Mouse (Mus musculus) bone marrow, adult 2 months (tissue): ENCODE results near the gene Gm12355. TPM values are rescaled to one million over a fixed set of nuclear protein-coding genes. Genes with fewer than 3 reads are reported as not detected.
A peak's percentile ranks its signal among the peaks of the same experiment; 100 is the strongest.

Experiments used
- H3K27ac ChIP-seq: fragments of 200-500 bp; 2 replicates; pipeline ENCODE4 v1.5.1; 2012; ENCODE audit warnings: low read depth, mild to moderate bottlenecking, control low read depth, inconsistent platforms, low read length; ENCODE audit not compliant: control insufficient read depth, poor library complexity, insufficient read depth
- H3K4me1 ChIP-seq: fragments of 200-500 bp; 2 replicates; pipeline ENCODE4 v1.6.1; 2011; ENCODE audit warnings: low read length; ENCODE audit not compliant: control insufficient read depth, insufficient read depth
- H3K4me3 ChIP-seq: fragments of 200-500 bp; replicated peaks from 2 replicates; pipeline ENCODE3; 2011; ENCODE audit warnings: mild to moderate bottlenecking, low read depth, low read length, control low read depth; ENCODE audit not compliant: control insufficient read depth
- CTCF ChIP-seq: fragments of 200-500 bp; IDR thresholded peaks from 2 replicates; pipeline ENCODE4 v1.5.1; 2011; ENCODE audit warnings: low read length, control low read depth; ENCODE audit not compliant: control insufficient read depth, insufficient read depth
- POLR2A ChIP-seq: fragments of 200-500 bp; IDR thresholded peaks from 2 replicates; pipeline ENCODE4 v1.6.1; 2011; ENCODE audit warnings: low read depth, mild to moderate bottlenecking, control low read depth, low read length, borderline replicate concordance; ENCODE audit not compliant: control insufficient read depth
- WGBS: fragments of 180-500 bp; shearing (Covaris S2); methylation state at CpG from one replicate; pipeline ENCODE4 v1.1.7; 2018; 5-methylcytosine and 5-hydroxymethylcytosine counted together
- polyA plus RNA-seq: library from polyadenylated mRNA; stranded (reverse); fragments of >200 nt; gene quantifications from 2 replicates; pipeline ENCODE4 v1.2.4, GENCODE M21; 2011; ENCODE audit warnings: low replicate concordance; ENCODE audit not compliant: missing spikeins, insufficient read depth, insufficient read length

Gene Gm12355
- polyA plus RNA-seq, 1 experiment, result 60.6 TPM

- under 1% methylated on average over 49 of the region's 49 CpGs for WGBS
- H3K4me1 ChIP-seq, result peaks cover 4% of the 10 kb centered on the region
- H3K4me3 ChIP-seq, result peak within 1 kb of the TSS; percentile 84
- H3K27ac ChIP-seq, result peak within 1 kb of the TSS; percentile 94
- TF ChIP-seq CTCF (no peak), POLR2A (peak; percentile 83; the same call in 1 of the 2 replicates)
Measured at GRCm38 (mm10) chr11:98586892-98587563, 38.4 kb downstream of the Gm12355 start, which contains the start of gene Ormdl3. Gene Ormdl3 (minus strand): TSS chr11:98587368.

DNA sequence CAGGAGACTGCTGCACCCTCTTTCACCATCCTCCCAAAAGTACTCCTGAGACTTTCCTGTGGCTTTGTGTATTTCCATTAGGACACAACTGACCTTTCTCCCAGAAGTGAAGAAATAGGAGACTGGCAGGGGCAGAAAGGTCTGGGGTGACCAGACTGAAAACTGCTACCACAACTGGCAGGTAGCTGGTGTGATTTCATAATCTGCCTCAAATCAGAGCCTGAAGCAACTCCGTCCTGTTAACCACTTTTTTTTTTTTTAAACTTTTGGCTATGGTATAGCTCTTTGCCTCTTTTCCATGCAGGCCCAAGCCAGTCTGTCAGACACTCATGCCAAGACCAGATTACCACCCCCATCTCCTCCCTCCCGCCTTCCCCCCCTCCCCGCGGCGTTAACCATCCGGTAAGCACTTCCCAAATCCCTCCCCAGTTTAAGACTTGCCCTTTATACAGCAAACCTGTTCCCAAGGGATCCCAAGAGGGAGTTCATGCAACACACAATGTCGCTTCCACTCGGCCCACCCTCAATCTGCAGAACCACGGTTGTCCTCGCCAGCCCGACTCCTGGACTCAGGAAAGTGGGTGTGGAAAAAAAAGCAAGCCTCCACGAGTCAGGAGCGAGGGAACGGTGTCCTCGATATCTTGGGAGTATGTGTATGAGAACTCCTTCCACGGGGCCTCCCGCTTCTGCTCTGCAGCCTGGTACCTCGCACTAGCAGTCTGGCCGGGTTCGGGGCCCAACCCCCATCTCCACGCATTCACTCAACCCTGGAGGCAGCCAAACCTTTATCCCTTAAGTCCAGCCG is 39.2 kb downstream of the Gm12355 start:
- Histone ChIP-seq H3K4me1 (peaks cover 4% of the 10 kb centered on the region), H3K4me3 (peak overlapping the region; percentile 84), H3K27ac (peak overlapping the region; percentile 79; the same call in 1 of the 2 replicates)
- TF ChIP-seq CTCF (no peak), POLR2A (no peak)
- WGBS, result under 1% methylated on average over 22 of the region's 22 CpGs

GRCm38 (mm10) chr11:98584629-98585177 is 40.8 kb downstream of the Gm12355 start:
- peak overlapping the region; percentile 65 for H3K27ac ChIP-seq
- 80% methylated on average over 6 of the region's 6 CpGs for WGBS
- H3K4me1 ChIP-seq, result peaks cover 6% of the 10 kb centered on the region
- TF ChIP-seq POLR2A (no peak), CTCF (no peak)
- peak overlapping the region; percentile 32 for H3K4me3 ChIP-seq

GRCm38 (mm10) chr11:98584146-98584545 is 41.3 kb downstream of the Gm12355 start:
- TF ChIP-seq CTCF (no peak), POLR2A (no peak)
- WGBS, result 33% methylated on average over 1 of the region's 1 CpGs
- H3K4me1 ChIP-seq, result peaks cover 6% of the 10 kb centered on the region
- peak overlapping the region; percentile 65 for H3K27ac ChIP-seq
- peak overlapping the region; percentile 13 for H3K4me3 ChIP-seq

GRCm38 (mm10) chr11:98583571-98583970 is 41.9 kb downstream of the Gm12355 start:
- Histone ChIP-seq H3K27ac (peak overlapping the region; percentile 87), H3K4me3 (no peak overlapping the region), H3K4me1 (peaks cover 4% of the 10 kb centered on the region)
- WGBS, result 33% methylated on average over 3 of the region's 3 CpGs
- TF ChIP-seq POLR2A (0 out of 2 replicates have a peak, but pooled peaks have one; percentile 2), CTCF (peak; percentile 54; the same call in 1 of the 2 replicates)

DNA sequence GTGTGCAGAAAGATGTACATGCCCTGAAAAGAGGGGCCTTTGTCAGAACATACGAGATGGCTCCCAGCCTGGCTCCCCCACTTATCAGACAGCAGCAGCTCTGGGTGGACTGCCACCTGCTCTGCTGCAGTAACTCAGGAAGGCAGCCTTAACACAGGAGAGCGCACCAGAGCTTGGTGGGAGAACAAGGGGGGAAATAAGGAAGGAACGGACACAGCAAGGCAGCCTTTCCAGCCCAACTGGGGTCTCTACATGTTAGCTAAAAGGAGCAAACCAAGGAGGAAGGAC is 42.3 kb downstream of the Gm12355 start:
- H3K27ac ChIP-seq, result peak overlapping the region; percentile 87
- H3K4me3 ChIP-seq, result peak overlapping the region; percentile 50
- WGBS, result 57% methylated on average over 3 of the region's 3 CpGs
- H3K4me1 ChIP-seq, result peaks cover 4% of the 10 kb centered on the region
- TF ChIP-seq POLR2A, result 0 out of 2 replicates have a peak, but pooled peaks have one; percentile 12
- TF ChIP-seq CTCF, result no peak

DNA sequence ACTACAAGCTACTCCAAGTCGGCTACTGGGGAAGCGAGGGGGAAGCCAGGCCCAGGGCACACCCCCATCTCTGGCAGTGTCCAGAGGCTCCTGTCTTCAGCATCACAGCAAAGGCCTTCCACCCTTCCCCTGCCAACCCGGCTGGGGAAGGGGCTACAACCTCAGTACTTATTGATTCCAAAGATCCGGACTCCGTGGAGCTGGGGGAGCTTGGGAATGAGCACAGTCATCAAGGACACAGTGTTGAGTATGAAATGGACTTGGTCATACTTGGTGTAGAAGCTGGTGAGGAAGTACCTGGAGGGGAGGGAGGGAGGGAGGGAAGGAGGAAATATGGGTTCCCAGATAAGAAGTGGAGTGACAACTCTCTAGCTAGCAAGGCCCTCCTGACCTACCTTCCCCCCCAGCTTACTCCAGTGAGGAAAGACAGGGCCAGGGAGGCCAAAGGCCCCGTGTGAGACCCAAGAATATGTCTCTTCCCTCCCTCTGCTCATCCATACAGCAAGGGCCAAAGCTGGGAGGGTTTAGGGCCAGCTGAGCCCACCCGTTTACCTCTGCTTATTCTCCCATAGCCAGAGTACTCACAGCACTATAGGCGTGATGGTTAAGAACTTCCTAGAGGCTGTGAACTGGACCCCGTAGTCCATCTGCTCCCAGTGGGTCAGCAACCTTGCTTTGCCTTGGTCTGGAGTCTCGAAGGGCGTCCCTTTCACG is 42.8 kb downstream of the Gm12355 start:
- TF ChIP-seq CTCF, result no peak
- peak overlapping the region; percentile 87 for H3K27ac ChIP-seq
- WGBS, result 33% methylated on average over 12 of the region's 12 CpGs
- peak overlapping the region; percentile 50 for H3K4me3 ChIP-seq
- peaks cover 2% of the 10 kb centered on the region; the same call in 1 of the 2 replicates for H3K4me1 ChIP-seq
